12 mouse cellular contexts compared by ENCODE assay signal in the genomic region with DNA sequence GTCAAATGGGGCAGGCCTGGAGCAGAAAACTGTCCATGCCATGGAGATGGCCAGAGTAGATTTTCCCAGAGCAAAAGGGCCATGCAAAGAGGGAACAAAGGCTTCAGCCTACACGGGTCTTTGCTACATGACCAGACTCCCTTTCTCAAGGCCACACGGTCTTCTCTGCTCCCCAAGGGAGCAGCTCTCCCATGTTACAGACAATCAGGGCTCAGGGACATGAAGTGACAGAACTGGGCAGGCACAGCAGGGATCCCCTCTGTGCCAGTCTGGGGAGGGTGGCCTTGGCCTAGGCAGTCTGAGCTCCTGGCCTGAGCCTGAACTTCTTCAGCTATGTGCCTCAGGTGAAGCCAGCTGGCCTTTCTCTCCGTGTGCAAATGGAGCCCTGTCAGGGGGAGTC. TPM values are rescaled to one million over a fixed set of nuclear protein-coding genes. Genes with fewer than 3 reads are reported as not detected.
DNase-seq lines count a peak whose midpoint lies in the region; ATAC-seq and TF ChIP-seq lines count a peak whose summit lies in the region.
"Had no signal": no experiment of that assay in that cellular context is flagged by ENCODE, and none has a peak within 500 bp of the region (broad histone marks: within the 10 kb centered on the region; RNA-seq: fewer than 3 reads in every experiment).

No protein-coding gene starts in this region.

- TF ChIP-seq CTCF in kidney, postnatal 0 days (IDR thresholded peaks at IDR 0.05; ENCODE audit: low read depth): no peak

- no peak for ATAC-seq in kidney, postnatal 0 days (replicated peaks; ENCODE audit: low FRiP score, low read depth)
- no peak for ATAC-seq in forebrain, embryonic 15.5 days (replicated peaks)
- ATAC-seq in midbrain, embryonic 13.5 days: no peak
- ATAC-seq: liver, embryonic 12.5 days had no signal

- DNase-seq in adrenal gland, adult (ENCODE audit: inconsistent age in 2 of 2, low spot score in 1 of 2): peak; percentile 45 to 59
- DNase-seq in adrenal gland, adult 18-20 months (ENCODE audit: low spot score in 2 of 2): no peak
- no peak for DNase-seq in kidney, postnatal 0 days (ENCODE audit: low spot score)
- no peak for DNase-seq in kidney, postnatal 36 days
- no peak for DNase-seq in retina, postnatal 1 day
- DNase-seq in spleen, adult 12 weeks (ENCODE audit: low spot score): no peak

- H3K9me3 ChIP-seq in kidney, postnatal 0 days (replicated peaks; ENCODE audit: low read length): no peaks in the 10 kb centered on the region
- H3K9me3 ChIP-seq in forebrain, embryonic 15.5 days: no peaks in the 10 kb centered on the region
- H3K9me3 ChIP-seq in midbrain, embryonic 13.5 days: no peaks in the 10 kb centered on the region
- H3K9me3 ChIP-seq: embryonic facial prominence, embryonic 13.5 days; limb, embryonic 12.5 days; liver, embryonic 12.5 days had no signal

- 52% methylated on average over 3 of the region's 3 CpGs for WGBS in kidney, postnatal 0 days
- 48% methylated on average over 3 of the region's 3 CpGs for WGBS in forebrain, embryonic 15.5 days
- WGBS in midbrain, embryonic 13.5 days: 49% methylated on average over 3 of the region's 3 CpGs

- H3K4me1 ChIP-seq in kidney, postnatal 0 days (replicated peaks; ENCODE audit: insufficient read depth, low read length): no peaks in the 10 kb centered on the region
- H3K4me1 ChIP-seq in forebrain, embryonic 15.5 days: peaks cover 52% of the 10 kb centered on the region
- H3K4me1 ChIP-seq in midbrain, embryonic 13.5 days (replicated peaks): peaks cover 68% of the 10 kb centered on the region
- H3K4me1 ChIP-seq: liver, embryonic 12.5 days had no signal

- no peak overlapping the region for H3K4me3 ChIP-seq in kidney, postnatal 0 days (replicated peaks; ENCODE audit: low read depth, low read length)
- H3K4me3 ChIP-seq in forebrain, embryonic 15.5 days: no peak overlapping the region
- H3K4me3 ChIP-seq in midbrain, embryonic 13.5 days (replicated peaks): no peak overlapping the region
- H3K4me3 ChIP-seq: embryonic facial prominence, embryonic 13.5 days; limb, embryonic 12.5 days; liver, embryonic 12.5 days had no signal

- 0 out of 2 replicates have a peak overlapping the region, but pooled peaks have one; percentile 20 for H3K27ac ChIP-seq in kidney, postnatal 0 days
- H3K27ac ChIP-seq in forebrain, embryonic 15.5 days (replicated peaks): peak overlapping the region; percentile 66
- H3K27ac ChIP-seq in midbrain, embryonic 13.5 days: peak overlapping the region; percentile 67
- H3K27ac ChIP-seq: embryonic facial prominence, embryonic 13.5 days; limb, embryonic 12.5 days; liver, embryonic 12.5 days had no signal

- no peaks in the 10 kb centered on the region for H3K36me3 ChIP-seq in kidney, postnatal 0 days (ENCODE audit: insufficient read depth, low read length)
- H3K36me3 ChIP-seq in forebrain, embryonic 15.5 days: no peaks in the 10 kb centered on the region
- H3K36me3 ChIP-seq in midbrain, embryonic 13.5 days: no peaks in the 10 kb centered on the region
- H3K36me3 ChIP-seq: embryonic facial prominence, embryonic 13.5 days; limb, embryonic 12.5 days; liver, embryonic 12.5 days had no signal

- no peak overlapping the region for H3K4me2 ChIP-seq in kidney, postnatal 0 days (ENCODE audit: low read length)
- H3K4me2 ChIP-seq in forebrain, embryonic 15.5 days (replicated peaks): no peak overlapping the region
- H3K4me2 ChIP-seq in midbrain, embryonic 13.5 days (replicated peaks): no peak overlapping the region
- H3K4me2 ChIP-seq: embryonic facial prominence, embryonic 13.5 days; limb, embryonic 12.5 days; liver, embryonic 12.5 days; lung, embryonic 14.5 days had no signal

- H3K27me3 ChIP-seq in kidney, postnatal 0 days (ENCODE audit: insufficient read depth, low read length): no peaks in the 10 kb centered on the region
- no peaks in the 10 kb centered on the region for H3K27me3 ChIP-seq in forebrain, embryonic 15.5 days
- peaks cover 20% of the 10 kb centered on the region for H3K27me3 ChIP-seq in midbrain, embryonic 13.5 days

- no peak overlapping the region for H3K9ac ChIP-seq in kidney, postnatal 0 days (ENCODE audit: low read depth, low read length)
- no peak overlapping the region for H3K9ac ChIP-seq in forebrain, embryonic 15.5 days (replicated peaks)
- 0 out of 2 replicates have a peak overlapping the region, but pooled peaks have one; percentile 16 for H3K9ac ChIP-seq in midbrain, embryonic 13.5 days (replicated peaks)
- H3K9ac ChIP-seq: embryonic facial prominence, embryonic 13.5 days; limb, embryonic 12.5 days; liver, embryonic 12.5 days; lung, embryonic 14.5 days had no signal

RNA-seq across cellular contexts. Expression of a gene that starts 10.0 kb away (rescaled TPM):
- 1 to 10 TPM; 1.1 to 1.5 TPM for total RNA-seq in adrenal gland, adult 18-20 months (2021)
- 12.2 and 13.2 TPM in 2 replicates for polyA plus RNA-seq in kidney, postnatal 0 days (2015; fragmentation: Nextera tagmentation; extraction: Ambion mirVana)
- 8.7 and 10.8 TPM in 2 replicates for polyA plus RNA-seq in forebrain, embryonic 15.5 days (2015; fragmentation: Nextera tagmentation; extraction: Ambion mirVana)
- 8.1 and 9.9 TPM in 2 replicates for polyA plus RNA-seq in midbrain, embryonic 13.5 days (2015; fragmentation: Nextera tagmentation; extraction: Ambion mirVana)

RNA-seq across cellular contexts. Expression of a gene that starts 47.3 kb away (rescaled TPM):
- total RNA-seq in adrenal gland, adult 18-20 months (2021): 1,000 to 10,000 TPM; 6,431 to 6,741 TPM
- polyA plus RNA-seq in kidney, postnatal 0 days (2015; fragmentation: Nextera tagmentation; extraction: Ambion mirVana): 0.31 and 0.64 TPM in 2 replicates
- 0.31 and 0.45 TPM in 2 replicates for polyA plus RNA-seq in forebrain, embryonic 15.5 days (2015; fragmentation: Nextera tagmentation; extraction: Ambion mirVana)
- 0.30 and 0.38 TPM in 2 replicates for polyA plus RNA-seq in midbrain, embryonic 13.5 days (2015; fragmentation: Nextera tagmentation; extraction: Ambion mirVana)

Comparison
In these comparisons a context has a peak if more than half of its experiments do, and no peak if none do; other contexts are left out.
1. DNase-seq: peak in adrenal gland, adult (2 of 2); none in adrenal gland, adult 18-20 months (0 of 2), kidney, postnatal 0 days (single experiment), kidney, postnatal 36 days (0 of 2), retina, postnatal 1 day (single experiment) and spleen, adult 12 weeks (single experiment).
2. Peak in every context shown above with its lines, with median percentiles within 50 percentile points of each other: H3K27ac ChIP-seq.